Mouse (Mus musculus) MEL (cell line): Measurements from ENCODE around the gene Gm10197. TPM values are rescaled to one million over a fixed set of nuclear protein-coding genes. Genes with fewer than 3 reads are reported as not detected.

Experiments
- DNase-seq: peaks from one replicate; pipeline ENCODE4 v3.0.0; 2011; ENCODE audit warnings: low read depth, low spot score
- H3K27ac ChIP-seq: 2 replicates; pipeline ENCODE4 v1.5.1; 2012; ENCODE audit warnings: low read depth, mild to moderate bottlenecking, control low read depth, low read length, moderate library complexity; ENCODE audit not compliant: control insufficient read depth
- H3K27me3 ChIP-seq, 2 experiments: fragments of 150-350 bp in 1 of 2; sonication (generic) in 1 of 2; 2 replicates each; pipeline ENCODE4 v1.6.1; 2012; ENCODE audit warnings: low read length in 2 of 2, mild to moderate bottlenecking in 2 of 2, improper control_type of control experiment in 1 of 2, moderate library complexity in 1 of 2; ENCODE audit not compliant: insufficient read depth in 2 of 2, control insufficient read depth in 1 of 2
- H3K36me3 ChIP-seq, 2 experiments: 2 replicates each; pipeline ENCODE4 v1.6.1; 2012 to 2014; ENCODE audit warnings: low read length in 2 of 2, improper control_type of control experiment in 1 of 2, inconsistent platforms in 1 of 2, mild to moderate bottlenecking in 1 of 2; ENCODE audit not compliant: insufficient read depth in 2 of 2, control insufficient read depth in 1 of 2
- H3K4me1 ChIP-seq, 2 experiments: fragments of 150-350 bp in 1 of 2; sonication (generic) in 1 of 2; 2 replicates each; pipeline ENCODE4 v1.6.1; 2012; ENCODE audit warnings: low read length in 2 of 2, improper control_type of control experiment in 1 of 2, mild to moderate bottlenecking in 1 of 2; ENCODE audit not compliant: insufficient read depth in 2 of 2, control insufficient read depth in 1 of 2
- H3K4me3 ChIP-seq, 2 experiments: fragments of 150-350 bp in 1 of 2; sonication (generic) in 1 of 2; 2 replicates each; pipeline ENCODE4 v1.5.1; 2012; ENCODE audit warnings: low read depth in 2 of 2, low read length in 2 of 2, mild to moderate bottlenecking in 2 of 2, moderate library complexity in 2 of 2, control low read depth in 1 of 2, improper control_type of control experiment in 1 of 2; ENCODE audit not compliant: control insufficient read depth in 1 of 2, insufficient read depth in 1 of 2
- H3K79me2 ChIP-seq: 2 replicates; pipeline ENCODE4 v1.6.1; 2012; ENCODE audit warnings: mild to moderate bottlenecking, low read length, moderate library complexity; ENCODE audit not compliant: control insufficient read depth, poor library complexity, insufficient read depth
- H3K9ac ChIP-seq: 2 replicates; pipeline ENCODE4 v1.6.1; 2012; ENCODE audit warnings: low read depth, mild to moderate bottlenecking, control low read depth, low read length, moderate library complexity; ENCODE audit not compliant: control insufficient read depth, poor library complexity, severe bottlenecking
- H3K9me3 ChIP-seq: fragments of 150-350 bp; sonication (generic); replicated peaks from 2 replicates; pipeline ENCODE4 v1.6.1; 2012; ENCODE audit warnings: mild to moderate bottlenecking, low read length, improper control_type of control experiment, moderate library complexity; ENCODE audit not compliant: insufficient read depth
- BHLHE40 ChIP-seq: IDR thresholded peaks from 2 replicates; pipeline ENCODE4 v1.6.1; 2012; ENCODE audit warnings: low read depth, mild to moderate bottlenecking, inconsistent platforms, low read length, improper control_type of control experiment, borderline replicate concordance
- CTCF ChIP-seq, 3 experiments: IDR thresholded peaks in 2 of 3; conservative IDR thresholded peaks in 1 of 3; 2 replicates each; pipeline ENCODE4 v1.5.1; 2011 to 2012; ENCODE audit warnings: low read length in 3 of 3, low read depth in 2 of 3, mild to moderate bottlenecking in 2 of 3, improper control_type of control experiment in 1 of 3, inconsistent platforms in 1 of 3, mixed read lengths in 1 of 3, moderate library complexity in 1 of 3; ENCODE audit not compliant: control insufficient read depth in 1 of 3, insufficient read depth in 1 of 3, poor library complexity in 1 of 3, severe bottlenecking in 1 of 3
- E2F4 ChIP-seq: IDR thresholded peaks from 2 replicates; pipeline ENCODE4 v1.6.1; 2011; ENCODE audit warnings: low read depth, low read length, improper control_type of control experiment, borderline replicate concordance
- EP300 ChIP-seq, 2 experiments: IDR thresholded peaks; 2 replicates each; pipeline ENCODE4 v1.6.1; 2011; ENCODE audit warnings: improper control_type of control experiment in 2 of 2, low read length in 2 of 2, low read depth in 1 of 2, mild to moderate bottlenecking in 1 of 2
- ETS1 ChIP-seq: IDR thresholded peaks from 2 replicates; pipeline ENCODE4 v1.6.1; 2012; ENCODE audit warnings: low read depth, mild to moderate bottlenecking, inconsistent platforms, low read length, improper control_type of control experiment, moderate library complexity
- GATA1 ChIP-seq: IDR thresholded peaks from 2 replicates; pipeline ENCODE4 v1.6.1; 2011; ENCODE audit warnings: low read depth, low read length, improper control_type of control experiment
- JUND ChIP-seq: IDR thresholded peaks from 2 replicates; pipeline ENCODE4 v1.6.1; 2011; ENCODE audit warnings: low read depth, mild to moderate bottlenecking, improper control_type of control experiment, low read length
- KAT2A ChIP-seq: conservative IDR thresholded peaks from 2 replicates; pipeline ENCODE4 v1.6.1; 2012; ENCODE audit warnings: low read depth, low read length, improper control_type of control experiment, inconsistent platforms
- MAFK ChIP-seq: IDR thresholded peaks from 2 replicates; pipeline ENCODE4 v1.6.1; 2011; ENCODE audit warnings: low read depth, mild to moderate bottlenecking, low read length, improper control_type of control experiment, borderline replicate concordance
- MAZ ChIP-seq: IDR thresholded peaks from 2 replicates; pipeline ENCODE4 v1.6.1; 2012; ENCODE audit warnings: low read depth, mild to moderate bottlenecking, inconsistent platforms, low read length, improper control_type of control experiment
- MEF2A ChIP-seq: IDR thresholded peaks from 2 replicates; pipeline ENCODE4 v1.6.1; 2014; ENCODE audit warnings: low read depth, mild to moderate bottlenecking, inconsistent platforms, low read length, improper control_type of control experiment; ENCODE audit not compliant: poor library complexity, insufficient replicate concordance, severe bottlenecking; ENCODE audit errors: extremely low read depth
- MXI1 ChIP-seq: IDR thresholded peaks from 2 replicates; pipeline ENCODE4 v1.6.1; 2011; ENCODE audit warnings: mild to moderate bottlenecking, low read depth, low read length, improper control_type of control experiment
- MYC ChIP-seq: IDR thresholded peaks from 2 replicates; pipeline ENCODE4 v1.6.1; 2011; ENCODE audit warnings: low read depth, mild to moderate bottlenecking, low read length, improper control_type of control experiment, moderate library complexity
- POLR2A ChIP-seq, 2 experiments: IDR thresholded peaks; 2 replicates each; pipeline ENCODE4 v1.6.1; 2011 to 2012; ENCODE audit warnings: low read length in 2 of 2, mild to moderate bottlenecking in 2 of 2, control low read depth in 1 of 2, improper control_type of control experiment in 1 of 2, low read depth in 1 of 2, moderate library complexity in 1 of 2; ENCODE audit not compliant: control insufficient read depth in 1 of 2, insufficient read depth in 1 of 2, poor library complexity in 1 of 2
- POLR2AphosphoS2 ChIP-seq: IDR thresholded peaks from 2 replicates; pipeline ENCODE4 v1.6.1; 2011; ENCODE audit warnings: low read length, improper control_type of control experiment
- RAD21 ChIP-seq: IDR thresholded peaks from 2 replicates; pipeline ENCODE4 v1.6.1; 2011; ENCODE audit warnings: mild to moderate bottlenecking, low read depth, low read length, improper control_type of control experiment
- RCOR1 ChIP-seq: IDR thresholded peaks from 2 replicates; pipeline ENCODE4 v1.6.1; 2012; ENCODE audit warnings: low read depth, mild to moderate bottlenecking, inconsistent platforms, low read length, improper control_type of control experiment
- SIN3A ChIP-seq: IDR thresholded peaks from 2 replicates; pipeline ENCODE4 v1.6.1; 2012; ENCODE audit warnings: low read length, improper control_type of control experiment, inconsistent platforms
- SMC3 ChIP-seq: IDR thresholded peaks from 2 replicates; pipeline ENCODE4 v1.6.1; 2011; ENCODE audit warnings: low read depth, low read length, improper control_type of control experiment
- TAL1 ChIP-seq: IDR thresholded peaks from 2 replicates; pipeline ENCODE4 v1.6.1; 2012; ENCODE audit warnings: mild to moderate bottlenecking, inconsistent platforms, low read length, moderate library complexity, mixed read lengths
- TBP ChIP-seq: IDR thresholded peaks from 2 replicates; pipeline ENCODE4 v1.8.0; 2011; ENCODE audit warnings: low read depth, low read length, improper control_type of control experiment
- TCF12 ChIP-seq: IDR thresholded peaks from 2 replicates; pipeline ENCODE4 v1.6.1; 2014; ENCODE audit warnings: low read depth, mild to moderate bottlenecking, inconsistent platforms, low read length, improper control_type of control experiment, moderate library complexity
- UBTF ChIP-seq: IDR thresholded peaks from 2 replicates; pipeline ENCODE4 v1.6.1; 2012; ENCODE audit warnings: low read depth, mild to moderate bottlenecking, inconsistent platforms, low read length, improper control_type of control experiment, moderate library complexity, borderline replicate concordance; ENCODE audit not compliant: insufficient read depth
- USF1 ChIP-seq: IDR thresholded peaks from 2 replicates; pipeline ENCODE4 v1.6.1; 2014; ENCODE audit warnings: low read depth, mild to moderate bottlenecking, inconsistent platforms, low read length, improper control_type of control experiment, moderate library complexity
- polyA plus RNA-seq, 2 experiments: library from polyadenylated mRNA; stranded (reverse) in 1 of 2; unstranded in 1 of 2; fragments of >175 nt in 1 of 2; fragments of >200 nt in 1 of 2; gene quantifications; 2 replicates each; pipeline versions ENCODE4 v1.2.1 to v1.2.4; 2012; ENCODE audit warnings: low replicate concordance in 2 of 2, low read depth in 1 of 2; ENCODE audit not compliant: insufficient read length in 2 of 2, insufficient read depth in 1 of 2, missing spikeins in 1 of 2
- total RNA-seq: library from RNA; depleted of rRNA; stranded (reverse); fragments of 300-350 nt; gene quantifications from 2 replicates; pipeline ENCODE4 v1.2.3, GENCODE M21; 2012

The Gm10197 gene
- total and polyA plus RNA-seq, 3 experiments = 5.4 to 53.0 TPM; not detected in 1

DNA sequence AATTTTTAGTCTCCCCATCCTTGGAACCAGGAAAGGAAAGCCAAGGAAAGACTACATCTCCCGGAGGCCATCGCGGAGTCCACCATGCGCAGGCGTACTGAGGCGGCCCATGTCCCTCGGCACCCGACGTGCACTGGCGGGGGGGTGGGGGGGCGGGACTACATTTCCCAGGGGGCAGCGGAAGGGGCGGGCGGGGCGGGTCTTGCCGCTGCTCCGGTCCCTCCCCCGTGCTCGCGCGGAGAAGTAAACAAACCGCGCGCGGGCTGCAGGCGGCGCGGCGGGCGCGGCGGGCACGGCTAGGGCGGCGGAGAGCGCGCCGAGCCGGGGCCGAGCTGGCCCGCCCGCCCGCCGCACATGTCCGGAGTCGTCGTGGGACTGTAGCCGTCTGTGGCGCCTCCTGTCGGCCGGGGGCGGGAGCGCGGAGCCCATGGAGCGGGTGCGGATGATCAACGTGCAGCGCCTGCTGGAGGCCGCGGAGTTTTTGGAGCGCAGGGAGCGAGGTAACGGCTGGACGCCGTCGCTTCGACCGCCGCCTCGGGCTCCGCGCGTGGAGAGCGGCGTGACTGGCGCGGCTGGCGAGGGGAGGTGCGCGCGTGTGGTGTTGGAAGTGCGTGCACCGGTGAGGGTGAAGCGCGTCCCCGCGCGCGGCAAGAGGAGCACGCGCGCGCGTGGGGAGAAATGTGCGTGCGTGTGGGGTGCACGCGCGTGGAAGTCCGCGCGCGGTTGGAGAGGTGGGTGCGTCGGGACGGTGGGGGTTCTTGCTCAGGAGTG lies 42.2 kb downstream of the Gm10197 start (continued):
- TF ChIP-seq RCOR1 (no peak), MEF2A (no peak), MAZ (peak; percentile 77)

DNA sequence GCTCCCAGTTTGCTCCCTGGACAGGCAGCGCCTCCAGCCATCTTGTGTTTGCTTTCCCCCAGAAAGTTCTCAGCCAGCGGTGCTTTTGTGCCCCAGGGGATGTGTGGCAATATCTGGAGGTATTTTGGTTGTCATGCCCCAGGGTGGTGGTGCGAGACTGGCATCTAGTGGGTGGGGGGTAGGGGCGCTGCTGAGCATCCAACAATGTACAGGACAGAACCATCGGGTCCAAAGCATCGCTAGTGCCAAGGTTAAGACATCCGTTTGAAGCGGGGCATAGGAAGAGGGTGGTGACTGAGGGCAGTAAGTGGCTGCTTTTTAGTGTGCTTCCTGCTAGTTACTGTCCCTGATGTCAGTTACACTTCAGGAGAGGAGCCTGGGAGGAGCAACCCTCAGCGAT lies 43.5 kb downstream of the Gm10197 start:
- H3K79me2 ChIP-seq = peaks cover 8% of the 10 kb centered on the region
- no peak for DNase-seq
- TF ChIP-seq TCF12 = no peak
- TF ChIP-seq EP300 (IDR thresholded peaks at IDR 0.05; ENCODE audit: low read depth in 1 of 2, low read length in 2 of 2) = no peak
- TF ChIP-seq USF1 = no peak
- TF ChIP-seq E2F4 = no peak
- TF ChIP-seq RAD21 = peak; percentile 25
- TF ChIP-seq KAT2A = no peak
- peak in 2 of 3 experiments; percentile 25 to 30; a peak in 3 of 6 replicates for TF ChIP-seq CTCF (IDR thresholded peaks at IDR 0.05 in 2 of 3, conservative IDR thresholded peaks at IDR 0.05 in 1 of 3; ENCODE audit: control insufficient read depth in 1 of 3, insufficient read depth in 1 of 3, low read depth in 2 of 3, low read length in 3 of 3, poor library complexity in 1 of 3, severe bottlenecking in 1 of 3)
- 0 out of 2 replicates have a peak, but pooled peaks have one; percentile 19 for TF ChIP-seq SMC3
- no peak for TF ChIP-seq TBP
- TF ChIP-seq UBTF = no peak
- no peak overlapping the region for H3K27ac ChIP-seq
- no peak overlapping the region for H3K4me3 ChIP-seq
- peaks cover 7 to 25% of the 10 kb centered on the region in 2 experiments for H3K36me3 ChIP-seq
- H3K4me1 ChIP-seq = peaks cover 3 to 14% of the 10 kb centered on the region in 2 experiments
- H3K9ac ChIP-seq = no peak overlapping the region
- no peaks in the 10 kb centered on the region for H3K27me3 ChIP-seq
- H3K9me3 ChIP-seq = no peaks in the 10 kb centered on the region

DNA sequence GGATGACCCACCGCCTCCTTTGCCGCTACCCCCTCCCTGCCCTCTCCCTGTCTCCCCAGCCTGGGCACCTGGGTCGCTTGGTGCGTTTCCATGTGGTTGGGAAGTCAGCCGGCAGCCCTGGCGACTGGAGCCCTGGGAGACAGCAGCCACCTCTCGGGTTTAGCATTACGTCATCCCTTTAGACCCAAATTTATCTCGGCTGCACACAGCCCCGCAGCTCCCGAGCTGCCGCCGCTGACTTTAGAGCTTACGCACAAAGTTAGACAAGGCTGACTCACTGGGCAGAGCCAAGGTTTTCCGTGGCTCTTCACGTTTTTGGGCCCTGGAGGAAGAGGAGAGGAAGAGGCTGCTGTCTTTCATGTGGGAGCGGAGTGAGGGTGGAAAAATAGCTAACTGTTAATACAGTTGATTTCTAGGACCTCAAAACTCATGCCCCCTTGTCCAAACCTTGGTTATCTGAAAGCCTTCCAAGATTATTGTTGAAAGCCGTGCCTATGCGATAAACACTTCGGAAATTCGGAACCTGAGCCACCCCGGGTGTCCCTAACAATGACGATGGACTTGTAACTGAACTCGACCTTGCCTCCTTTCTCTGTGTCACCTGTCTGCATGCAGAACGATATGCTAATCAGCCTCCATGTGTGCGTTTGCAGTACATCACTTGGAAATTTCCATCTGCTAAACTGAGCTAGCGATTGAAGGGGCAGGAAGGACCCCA lies 45.8 kb downstream of the Gm10197 start:
- peak; percentile 96 for DNase-seq
- no peaks in the 10 kb centered on the region for H3K27me3 ChIP-seq
- H3K36me3 ChIP-seq = peaks cover 0 to 8% of the 10 kb centered on the region in 2 experiments; a peak in 2 of 4 replicates
- no peaks in the 10 kb centered on the region for H3K9me3 ChIP-seq
- peak overlapping the region; percentile 57 to 79 for H3K4me3 ChIP-seq
- H3K79me2 ChIP-seq = peaks cover 6% of the 10 kb centered on the region
- peaks cover 0 to 11% of the 10 kb centered on the region in 2 experiments; a peak in 3 of 4 replicates for H3K4me1 ChIP-seq
- peak; percentile 44; the same call in 1 of the 2 replicates for TF ChIP-seq MYC
- TF ChIP-seq GATA1 = peak; percentile 56
- TF ChIP-seq MXI1 = peak; percentile 78
- peak; percentile 19; the same call in 1 of the 2 replicates for TF ChIP-seq RCOR1
- peak; percentile 64; the same call in 1 of the 2 replicates for TF ChIP-seq SIN3A
- TF ChIP-seq ETS1 = peak; percentile 96
- TF ChIP-seq JUND = peak; percentile 85; the same call in 1 of the 2 replicates
- TF ChIP-seq BHLHE40 = no peak
- peak; percentile 66 for TF ChIP-seq TBP
- no peak for TF ChIP-seq RAD21
- TF ChIP-seq POLR2AphosphoS2 = peak; percentile 53; the same call in 1 of the 2 replicates
- TF ChIP-seq EP300 (IDR thresholded peaks at IDR 0.05; ENCODE audit: low read depth in 1 of 2, low read length in 2 of 2) = peak; percentile 34 to 37; a peak in 1 of 4 replicates
- peak; percentile 74 for TF ChIP-seq TAL1
- no peak for TF ChIP-seq MAFK
- TF ChIP-seq POLR2A (IDR thresholded peaks at IDR 0.05; ENCODE audit: control insufficient read depth in 1 of 2, insufficient read depth in 1 of 2, low read depth in 1 of 2, low read length in 2 of 2, poor library complexity in 1 of 2) = peak; percentile 42 to 63; a peak in 3 of 4 replicates
- H3K27ac ChIP-seq = peak overlapping the region; percentile 82
- peak overlapping the region; percentile 68 for H3K9ac ChIP-seq
